Mouse (Mus musculus) lung, postnatal 36 days (tissue): ENCODE results near the gene Tmem120b.

Experiments used
- DNase-seq: peaks from one replicate; pipeline ENCODE4 v3.0.0; 2022; ENCODE audit warnings: mixed read lengths

Tmem120b gene

DNA sequence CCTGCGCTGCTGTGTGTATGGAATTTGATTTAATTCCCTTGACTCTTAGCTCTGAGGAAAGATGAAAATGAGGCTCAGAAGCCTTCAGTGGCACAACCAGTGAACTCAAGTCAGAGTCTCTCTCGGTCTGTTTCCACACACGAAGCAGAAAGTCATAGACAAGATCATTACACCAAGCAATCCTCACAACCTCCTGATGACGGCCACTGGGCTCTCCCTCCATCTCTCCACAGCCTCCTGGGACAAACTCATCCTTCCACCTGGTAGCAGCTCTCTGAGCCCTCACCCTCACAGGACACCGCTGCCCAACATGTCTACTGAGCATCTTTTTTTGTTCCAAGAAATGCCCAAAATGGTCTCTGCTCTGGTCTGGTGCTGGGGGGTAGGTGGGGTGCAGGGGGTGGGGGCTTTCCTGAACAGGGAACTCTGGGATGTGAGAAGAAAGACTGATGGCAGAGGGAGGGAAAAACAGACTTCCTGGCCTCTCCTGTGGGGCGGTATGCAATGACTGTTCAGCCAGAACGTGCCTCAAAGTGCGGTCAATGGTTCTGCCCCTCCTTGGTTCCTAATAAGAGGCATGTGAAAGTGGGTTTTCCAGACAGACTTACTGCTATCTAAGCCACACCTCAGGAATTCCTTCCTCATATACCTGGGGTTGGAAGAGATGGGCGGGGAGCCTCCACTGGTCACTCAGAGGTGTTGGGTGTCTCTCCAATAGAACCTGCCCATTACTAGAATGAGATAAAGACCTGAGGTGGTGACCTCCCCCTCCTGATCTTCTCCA lies 62.0 kb downstream of the Tmem120b start:
- no peak for DNase-seq

DNA sequence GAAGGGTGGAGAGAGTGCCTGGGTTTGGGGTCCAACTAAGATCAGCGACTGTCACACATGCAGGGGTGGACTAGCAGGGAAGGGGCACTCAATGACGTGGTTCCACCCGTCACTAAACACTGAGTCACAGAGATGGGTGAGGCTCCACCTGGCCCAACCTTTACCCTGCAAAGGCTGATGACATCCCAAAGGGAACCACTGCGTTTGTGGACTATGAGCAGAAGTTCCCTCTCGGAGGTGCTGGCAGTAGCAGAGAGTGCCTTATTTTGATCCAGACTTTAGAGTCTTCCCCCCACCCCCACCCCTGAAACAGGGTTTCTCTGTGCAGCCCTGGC lies 62.6 kb downstream of the Tmem120b start:
- DNase-seq, result peak; percentile 15

DNA sequence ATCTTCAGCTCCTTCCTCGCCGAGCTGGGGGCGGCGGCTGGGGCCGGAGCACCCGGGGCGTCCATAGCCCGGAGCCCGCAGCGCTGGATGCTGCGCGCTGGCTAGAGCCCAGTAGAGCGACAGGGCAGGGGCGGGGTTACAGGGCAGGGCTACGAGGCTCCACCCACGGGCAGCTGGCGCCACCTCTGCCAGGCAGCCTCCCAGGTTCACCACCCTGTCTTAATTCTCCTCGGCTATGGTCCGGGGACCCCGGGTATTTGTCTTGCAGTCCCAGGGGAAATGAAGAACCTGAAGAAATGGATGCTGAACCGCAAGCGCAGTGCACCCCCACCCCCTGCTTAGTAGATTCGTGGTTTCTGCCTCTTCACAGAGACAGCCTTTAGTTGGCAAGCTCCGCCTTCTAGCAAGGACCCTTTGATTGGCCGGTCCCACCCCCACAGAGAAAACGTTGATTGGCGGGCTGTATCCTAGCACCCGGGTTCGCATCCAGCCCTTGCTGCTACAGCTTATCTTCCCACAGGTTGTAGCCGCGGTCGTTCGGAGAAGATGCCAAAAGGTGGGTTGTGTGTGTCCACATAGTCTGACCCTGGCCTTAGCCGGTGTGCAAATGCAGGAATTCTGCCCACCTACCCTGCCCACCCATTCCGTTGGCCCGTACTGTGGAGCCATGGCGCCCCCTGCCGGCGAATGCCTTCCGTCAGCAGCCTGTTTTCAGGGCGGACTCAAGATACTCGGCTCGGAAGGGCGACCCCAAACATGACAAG lies 64.3 kb downstream of the Tmem120b start, which contains the start of gene Rhof:
Gene Rhof, minus strand, starts transcription at position 385 of the 764 bp plus-strand sequence.
- peak; percentile 89 for DNase-seq

DNA sequence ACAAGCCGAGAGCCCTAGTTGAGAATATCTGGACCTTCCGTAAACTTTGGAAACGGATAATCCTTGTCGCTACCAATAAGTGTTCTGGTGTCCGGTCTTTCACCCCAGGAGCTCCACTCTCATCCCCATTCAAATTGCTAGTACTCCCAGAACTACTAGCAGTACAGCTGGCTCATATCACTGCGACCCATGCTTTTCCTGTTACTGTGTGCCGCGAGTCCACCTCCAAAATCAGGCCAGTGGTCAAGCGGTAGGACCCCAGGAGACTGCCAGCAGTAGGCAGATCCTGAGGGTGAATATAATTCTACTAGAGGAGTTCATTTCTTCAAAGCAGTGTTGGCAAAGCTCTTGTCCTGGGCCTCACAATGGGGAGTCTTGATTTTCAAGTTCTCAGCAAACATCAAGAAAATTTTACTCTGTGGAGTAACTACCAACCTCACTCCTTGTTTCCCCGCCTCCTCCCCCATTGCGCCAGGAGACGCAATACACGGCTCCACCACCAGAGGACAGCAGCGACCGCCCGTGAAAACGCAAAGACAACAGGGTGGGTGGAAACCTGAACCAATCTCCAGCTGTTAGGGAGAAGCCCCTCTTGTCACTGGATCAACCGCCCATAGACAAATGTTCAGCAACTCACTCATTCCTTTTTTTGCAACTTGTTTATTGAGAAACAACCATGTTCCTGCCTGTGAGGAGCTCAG lies 65.0 kb downstream of the Tmem120b start:
- peak; percentile 93 for DNase-seq

DNA sequence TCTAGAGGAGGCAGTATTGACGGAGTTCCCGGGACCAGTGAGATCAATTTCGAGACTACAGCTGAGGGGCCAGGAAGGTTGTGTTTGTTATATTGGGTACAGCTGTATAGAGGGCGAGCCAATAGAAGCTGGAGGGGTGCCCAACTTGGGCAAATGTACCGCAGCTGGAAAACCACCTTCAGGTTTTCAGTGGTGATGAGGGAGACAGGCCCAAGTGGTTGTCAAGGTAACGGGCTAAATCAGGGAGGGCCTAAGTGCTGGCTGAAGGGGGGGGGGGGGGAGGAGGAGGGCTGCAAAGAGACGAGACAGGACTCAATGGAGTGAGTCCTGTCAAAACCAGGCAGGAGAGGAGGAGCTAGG lies 65.5 kb downstream of the Tmem120b start:
- no peak for DNase-seq

DNA sequence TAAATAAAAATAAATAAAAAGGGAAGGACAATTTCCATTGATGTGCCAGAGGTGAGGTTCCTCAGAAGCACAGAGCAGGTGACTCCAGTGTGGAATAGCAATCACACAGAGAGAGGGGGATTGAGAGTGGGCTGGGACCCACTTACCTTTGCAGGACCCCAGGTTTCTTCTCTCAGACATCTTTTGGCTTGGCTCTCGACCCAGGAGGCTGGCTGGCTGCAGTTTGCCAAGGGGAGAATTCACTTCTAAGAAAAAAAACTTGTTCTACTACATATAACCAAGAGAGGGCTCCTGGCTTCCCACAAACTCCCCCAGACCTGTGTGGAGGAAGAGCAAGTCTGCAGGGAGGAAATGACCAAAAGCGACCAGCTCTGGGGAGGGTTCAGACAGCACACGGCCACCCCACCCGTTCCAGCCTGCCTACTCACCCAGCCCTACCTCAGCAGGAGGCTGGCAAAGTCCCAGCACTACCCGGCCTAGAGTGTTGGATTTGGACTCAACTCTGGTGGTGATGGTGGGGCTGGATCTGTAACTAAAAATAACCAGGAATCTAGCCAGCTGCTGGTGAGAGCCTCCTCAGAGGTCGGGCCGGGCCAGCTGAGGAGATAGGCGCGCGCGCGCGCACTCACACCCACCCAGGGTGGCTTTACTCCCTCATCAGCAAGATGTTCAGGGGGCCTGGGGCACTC lies 66.1 kb downstream of the Tmem120b start:
- peak; percentile 90 for DNase-seq

DNA sequence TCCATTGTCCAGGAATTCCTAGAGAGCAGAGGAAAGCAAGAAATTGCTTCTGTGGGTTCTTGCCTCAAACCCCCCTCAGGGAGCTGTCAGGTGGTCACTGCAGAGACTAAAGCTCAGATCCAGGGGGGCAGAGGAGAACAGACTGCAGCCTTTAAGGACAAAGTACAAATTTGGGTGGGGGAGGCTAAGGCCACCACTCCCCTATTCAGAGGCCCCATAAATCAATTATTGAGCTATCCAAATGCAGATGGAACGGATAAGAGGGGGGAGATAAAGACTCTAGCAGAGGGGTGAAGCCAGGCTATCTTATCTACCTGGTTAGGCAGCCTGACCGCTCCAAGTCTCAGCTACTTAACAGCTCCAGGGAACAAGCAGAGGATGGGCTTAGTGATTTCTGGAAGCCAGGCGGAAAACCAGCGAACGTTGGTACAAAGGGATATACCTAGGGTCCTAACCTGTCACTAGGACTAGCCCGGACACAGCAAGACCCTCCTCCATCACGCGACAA lies 66.7 kb downstream of the Tmem120b start:
- peak; percentile 10 for DNase-seq

DNA sequence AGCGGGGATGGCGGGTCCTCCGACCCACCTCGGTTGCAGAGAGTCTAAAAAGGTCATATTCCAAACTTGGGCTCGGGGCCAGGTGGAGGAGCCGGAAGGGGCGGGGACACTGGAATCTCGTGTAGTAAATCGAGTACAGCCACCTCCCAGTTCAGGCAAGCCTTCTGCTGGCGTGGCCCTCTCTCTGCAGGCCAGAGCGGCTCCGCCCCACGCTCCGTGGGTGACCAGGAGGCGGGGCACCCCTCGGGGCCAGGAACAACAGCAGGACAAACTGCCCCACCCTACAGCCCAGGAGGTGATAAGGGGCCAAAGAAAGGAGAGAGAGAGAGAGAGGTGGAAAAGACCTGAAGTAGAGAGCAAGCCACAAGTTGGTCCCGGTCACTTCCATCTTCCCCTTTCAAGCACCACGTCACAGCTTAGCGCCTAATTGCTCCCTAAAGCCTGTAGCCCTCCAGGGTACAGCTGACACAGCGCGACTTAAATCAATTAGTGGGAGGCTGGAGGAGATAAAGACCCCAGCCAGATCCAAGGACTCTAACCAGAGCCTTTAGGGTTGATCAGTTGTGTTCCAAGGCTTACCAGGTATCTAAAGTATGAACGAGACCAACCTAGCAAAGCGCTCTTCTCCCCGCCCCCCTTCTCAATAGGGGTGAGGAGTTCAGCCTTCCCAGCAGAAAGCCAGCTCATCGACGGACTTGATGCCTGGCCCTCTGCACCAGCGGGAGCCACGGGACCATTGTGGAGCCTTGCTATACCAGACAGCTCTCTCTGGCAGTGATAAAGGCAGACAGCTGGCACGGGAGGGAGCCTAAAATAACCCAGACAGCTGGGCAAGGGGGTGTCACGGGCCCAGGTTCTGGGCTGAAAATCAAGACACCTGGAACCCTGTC lies 67.5 kb downstream of the Tmem120b start:
- DNase-seq, result peak; percentile 97

DNA sequence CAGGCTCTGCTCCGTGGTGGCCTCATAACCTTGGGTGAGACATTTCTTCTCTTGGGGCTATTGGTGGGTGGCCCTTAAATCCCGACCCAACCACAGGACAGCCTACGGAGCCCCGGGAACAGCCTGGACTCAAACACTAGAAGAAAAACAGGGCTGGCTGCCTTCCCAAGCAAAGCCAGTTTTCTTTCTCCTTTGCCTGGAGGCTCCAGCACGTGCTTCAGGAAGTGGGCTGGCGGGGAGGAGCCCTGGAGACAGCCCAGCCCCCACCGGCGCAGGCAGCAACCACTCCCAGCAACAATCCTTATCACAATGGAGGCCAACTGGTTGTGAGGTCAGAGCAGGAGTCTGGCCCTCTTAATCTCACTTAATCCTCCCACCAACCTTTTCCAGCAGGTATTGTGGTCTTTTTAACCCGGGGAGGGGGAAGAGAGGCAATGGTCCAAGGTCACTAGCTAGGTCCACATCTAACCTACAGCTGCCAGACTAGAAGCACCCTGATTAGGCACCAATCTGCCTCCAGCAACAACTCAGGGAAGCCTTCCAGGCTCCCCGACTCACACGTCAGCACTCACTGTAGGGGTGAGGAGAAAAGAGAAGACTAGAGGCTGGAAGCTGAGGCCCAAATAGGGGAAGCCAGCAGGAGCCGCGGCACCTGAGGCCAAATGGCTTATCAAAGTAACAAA lies 68.3 kb downstream of the Tmem120b start:
- peak; percentile 98 for DNase-seq

DNA sequence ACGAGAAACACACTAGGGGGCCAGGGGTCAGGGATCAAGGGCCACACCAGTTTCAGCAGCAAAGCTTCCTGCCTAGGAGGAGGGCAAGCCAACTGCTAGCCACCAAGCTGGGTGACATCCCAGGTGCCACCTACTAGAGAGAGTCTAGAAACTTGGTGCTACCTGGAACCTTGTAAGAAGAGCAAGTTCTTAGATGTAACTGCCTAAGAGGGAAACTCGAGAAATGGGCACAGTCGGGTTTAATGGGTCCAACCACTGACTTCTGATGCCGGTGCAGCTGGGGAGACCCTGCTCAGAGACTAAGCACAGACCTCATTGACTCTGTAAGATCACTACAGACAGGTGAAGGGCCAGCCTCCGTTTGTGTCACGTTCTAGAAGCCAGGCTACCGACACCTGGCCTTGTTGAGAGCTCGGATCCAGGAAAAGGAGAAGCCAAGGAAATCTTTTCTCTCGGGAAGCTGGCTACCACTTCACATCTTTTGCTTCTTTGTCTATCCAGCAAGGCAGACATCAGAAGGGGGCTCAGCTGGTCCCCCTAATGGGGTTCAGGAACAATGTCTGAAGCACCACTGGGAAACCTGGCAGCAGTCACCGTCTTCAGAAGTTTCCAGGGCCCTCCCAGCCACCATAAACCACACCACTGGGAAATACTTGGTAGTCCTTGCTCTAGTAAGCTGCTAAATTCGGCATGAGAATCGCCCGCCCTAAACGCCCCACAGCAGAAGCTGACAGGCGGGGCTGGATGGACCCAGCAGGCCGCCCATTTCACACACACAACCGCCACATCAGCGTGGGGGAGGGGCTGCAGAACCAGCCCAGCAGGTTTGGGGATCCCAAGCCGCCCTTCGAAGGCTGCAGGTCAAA lies 69.1 kb downstream of the Tmem120b start:
- peak; percentile 94 for DNase-seq

DNA sequence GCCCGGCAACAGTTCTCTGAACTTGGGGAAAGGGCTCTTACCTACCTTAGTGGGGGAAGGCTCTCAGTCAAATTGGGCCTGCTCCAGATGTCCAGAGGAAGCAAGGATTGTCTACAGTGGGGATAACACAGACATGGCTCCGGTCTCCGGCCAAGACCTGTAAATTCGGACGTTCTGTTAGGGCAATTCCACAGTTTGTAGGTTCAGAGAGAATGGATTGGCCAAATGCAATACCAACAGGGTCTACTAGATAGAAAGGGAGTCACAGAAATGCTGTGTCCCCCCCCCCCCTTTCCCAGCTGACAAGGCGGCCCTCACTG lies 69.7 kb downstream of the Tmem120b start:
- no peak for DNase-seq

DNA sequence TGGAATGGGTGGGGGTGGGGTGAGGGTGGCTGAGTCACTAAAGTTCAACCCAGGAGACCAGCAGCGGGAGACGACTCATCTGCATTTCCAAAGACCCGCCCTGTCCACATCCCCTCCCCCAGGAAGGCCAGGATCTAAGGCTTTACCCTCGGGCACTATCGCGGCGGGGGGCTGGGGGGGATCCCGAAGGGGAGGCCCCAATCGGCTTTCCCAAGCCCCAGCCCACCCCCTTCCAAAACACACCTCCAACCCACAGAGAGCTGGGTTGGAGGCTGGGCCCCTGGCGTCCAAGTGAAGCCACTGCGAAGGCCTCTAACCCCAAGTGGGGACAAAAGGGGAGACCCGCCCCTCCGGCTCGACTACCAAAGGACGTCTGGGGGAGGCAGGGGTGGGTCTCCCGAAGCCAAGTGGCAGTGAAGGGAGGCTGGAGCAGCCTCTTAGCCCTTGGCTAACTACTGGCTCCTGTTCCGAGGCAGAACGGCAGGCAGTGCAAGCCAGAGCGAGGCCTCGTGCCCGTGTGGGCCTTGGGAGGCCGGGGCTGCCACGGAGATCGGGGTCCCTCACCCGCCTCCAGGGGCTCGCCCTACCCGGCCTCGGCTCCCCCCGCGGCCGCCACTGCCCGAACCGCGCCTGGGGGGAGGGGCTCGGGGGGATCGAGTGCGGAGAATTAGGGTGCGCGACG lies 70.2 kb downstream of the Tmem120b start:
- peak; percentile 86 for DNase-seq

DNA sequence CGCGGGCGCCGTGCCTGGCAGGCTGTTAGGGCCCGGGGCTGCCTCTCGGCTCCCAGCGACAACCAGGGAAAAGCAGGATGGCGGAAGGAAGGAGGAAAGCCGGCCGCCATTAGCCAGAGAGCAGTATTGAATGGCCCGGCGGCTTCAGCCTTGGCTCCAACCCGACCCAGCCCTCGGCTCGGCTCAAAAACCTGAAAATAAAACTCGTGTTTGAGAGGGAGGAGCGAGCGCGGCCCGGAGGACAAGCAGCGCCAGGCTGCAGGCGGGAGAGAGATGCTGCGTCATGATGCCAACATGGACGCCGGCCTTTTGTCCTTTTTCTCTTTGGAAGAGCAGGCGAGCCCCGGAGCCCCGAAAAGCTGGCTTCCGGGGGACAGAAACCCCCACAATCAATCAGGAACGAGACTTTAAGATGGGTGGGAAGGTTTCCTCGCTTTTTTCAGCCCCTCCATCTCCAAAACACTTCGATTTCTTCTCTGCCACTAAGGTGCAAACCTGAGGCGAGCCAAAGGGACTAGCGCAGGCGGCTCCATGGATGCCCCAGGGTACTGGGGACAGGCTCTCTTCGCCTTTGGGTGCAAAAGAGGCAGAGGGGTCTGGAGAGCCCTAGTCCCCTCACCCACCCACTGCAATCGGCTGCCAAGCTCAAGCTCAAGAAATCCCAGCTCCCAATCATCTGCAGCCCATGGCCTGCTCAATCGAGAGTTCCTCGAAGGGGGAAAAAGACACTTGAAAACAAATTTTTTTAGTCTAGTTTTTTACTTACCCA lies 70.9 kb downstream of the Tmem120b start:
- peak; percentile 90 for DNase-seq

DNA sequence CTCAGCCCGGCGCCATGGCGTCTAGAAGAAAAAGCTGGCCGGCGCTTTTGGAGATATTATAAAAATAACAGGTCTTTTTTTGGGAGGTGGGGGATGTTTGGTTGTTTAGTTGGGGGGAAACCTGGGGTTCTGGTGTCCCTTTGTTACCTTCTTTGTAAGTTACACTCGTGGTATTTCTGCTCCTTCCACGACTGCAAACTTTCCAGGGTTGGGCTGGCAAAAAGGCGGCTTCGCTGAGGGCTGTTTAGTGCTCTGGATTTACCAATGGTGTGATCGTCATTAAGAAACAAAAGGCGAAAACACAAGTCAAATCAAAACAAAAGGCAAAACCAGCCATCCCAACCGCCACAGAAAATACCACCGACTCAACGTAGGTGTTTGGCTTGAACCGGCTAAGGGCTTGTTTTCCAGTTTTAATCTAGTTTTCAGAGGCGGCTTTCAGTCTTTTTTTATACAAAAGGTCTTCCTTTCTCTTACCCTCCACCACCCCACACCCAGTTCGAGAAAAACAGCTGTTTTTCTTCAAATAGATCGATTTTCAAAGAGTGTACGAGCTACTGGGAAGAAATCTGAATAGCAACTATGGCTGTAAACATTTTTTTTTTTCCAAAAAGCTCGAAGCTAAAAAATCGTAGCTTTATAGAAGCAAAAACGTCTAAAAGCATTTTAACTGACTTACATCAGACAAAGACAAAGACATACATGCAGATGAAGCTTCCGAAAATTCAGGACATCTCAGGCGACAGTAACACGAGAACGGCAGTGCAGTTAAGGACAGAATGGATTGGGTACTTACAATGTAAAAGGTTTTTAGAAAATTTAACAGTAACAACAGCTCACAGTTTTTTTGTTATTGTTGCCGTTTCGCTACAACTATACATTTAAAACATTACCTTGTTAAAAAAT lies 71.8 kb downstream of the Tmem120b start:
- DNase-seq, result peak; percentile 47

DNA sequence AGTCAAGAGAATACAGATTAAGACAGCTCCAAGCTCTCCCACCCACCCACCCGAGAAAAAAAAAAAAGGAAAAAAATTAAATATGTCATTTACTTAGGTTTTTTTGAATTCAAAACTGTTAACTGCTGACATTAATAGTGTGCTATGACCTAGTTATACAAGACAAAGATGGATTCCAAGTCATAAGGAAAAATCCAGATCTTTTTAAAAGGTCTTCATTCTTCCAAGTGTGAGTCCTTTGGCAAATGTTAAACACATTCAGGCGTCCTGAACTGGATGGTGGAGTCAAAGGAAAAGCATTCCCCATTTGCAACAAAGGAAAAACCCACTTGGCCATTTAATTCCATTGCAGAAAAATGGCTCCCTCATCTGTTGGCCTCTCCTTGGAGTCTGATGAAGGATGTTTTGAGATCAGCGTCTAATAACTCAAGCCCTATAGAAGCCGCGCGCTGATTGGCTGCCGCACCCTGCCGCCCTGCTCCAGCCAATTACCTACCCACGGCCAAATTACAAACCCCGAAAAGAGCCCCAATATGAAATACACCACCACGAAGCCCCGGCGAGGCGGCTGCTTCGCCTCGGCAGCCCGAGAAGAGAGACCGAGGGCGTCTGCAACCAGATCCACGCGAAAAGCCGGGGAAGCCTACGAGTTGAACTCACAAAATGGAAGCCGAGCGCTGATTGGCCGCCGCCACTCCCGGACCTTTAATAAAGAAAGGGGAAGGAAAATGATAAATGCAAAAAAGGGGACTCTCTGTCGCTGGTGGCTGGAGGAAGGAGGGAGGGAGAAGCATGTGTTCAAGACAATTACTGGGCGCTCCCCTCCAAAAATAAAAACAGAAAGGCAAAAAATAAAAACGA lies 72.7 kb downstream of the Tmem120b start:
- peak; percentile 97 for DNase-seq

DNA sequence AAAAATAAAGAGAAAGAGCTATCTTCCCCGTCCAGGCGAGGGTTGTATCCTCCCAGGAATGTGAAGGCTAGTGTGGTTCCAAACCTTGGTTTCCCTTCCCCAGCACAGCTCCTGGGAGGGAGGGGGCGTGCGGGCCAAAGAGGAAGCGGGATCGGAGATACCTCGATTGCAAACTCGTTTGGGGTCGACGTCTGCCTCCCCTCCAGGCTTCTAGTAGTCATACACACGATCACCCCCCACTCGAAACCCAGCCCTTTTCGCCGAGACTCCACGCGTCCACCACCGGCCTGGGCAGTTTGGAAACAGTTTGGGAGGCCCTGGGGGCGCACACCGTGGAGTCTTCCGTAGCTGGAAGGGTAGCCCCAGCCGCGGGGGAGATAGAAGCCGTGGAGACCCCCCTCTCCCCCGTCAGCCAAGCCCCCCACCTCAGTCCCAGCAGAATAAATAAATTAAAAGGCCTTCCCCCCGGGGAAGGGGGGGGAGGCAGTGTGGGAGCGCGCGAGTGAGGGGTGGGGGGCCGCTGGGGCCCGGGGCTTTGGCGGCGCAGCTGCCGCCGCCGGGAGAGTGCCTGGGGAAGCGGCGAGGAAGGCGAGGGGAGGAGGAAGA lies 73.4 kb downstream of the Tmem120b start:
- peak; percentile 63 for DNase-seq
